Mouse (Mus musculus) midbrain, embryonic 12.5 days (tissue): Measurements from ENCODE around the gene 4933416C03Rik. TPM values are rescaled to one million over a fixed set of nuclear protein-coding genes. Genes with fewer than 3 reads are reported as not detected.

Experiments
- ATAC-seq: fragments of 200-750 bp; cut with Nextera tagmentation; 2 replicates; pipeline ENCODE4 v1.8.0; 2017; ENCODE audit warnings: low read depth, moderate TSS enrichment, moderate library complexity; ENCODE audit not compliant: low FRiP score
- H3K27ac ChIP-seq: fragments of 300-500 bp; sonication (generic); replicated peaks from 2 replicates; pipeline ENCODE4 v1.5.1; 2016; ENCODE audit warnings: mild to moderate bottlenecking
- H3K27me3 ChIP-seq: fragments of 300-500 bp; sonication (generic); 2 replicates; pipeline ENCODE4 v1.6.1; 2016; ENCODE audit warnings: mild to moderate bottlenecking
- H3K36me3 ChIP-seq: fragments of 300-500 bp; sonication (generic); 2 replicates; pipeline ENCODE4 v1.6.1; 2016
- H3K4me1 ChIP-seq: fragments of 300-500 bp; sonication (generic); 2 replicates; pipeline ENCODE4 v1.6.1; 2016
- H3K4me2 ChIP-seq: fragments of 300-500 bp; sonication (generic); replicated peaks from 2 replicates; pipeline ENCODE4 v1.6.1; 2016; ENCODE audit warnings: mild to moderate bottlenecking, moderate library complexity
- H3K4me3 ChIP-seq: fragments of 300-500 bp; sonication (generic); 2 replicates; pipeline ENCODE4 v1.5.1; 2016; ENCODE audit warnings: mild to moderate bottlenecking
- H3K9ac ChIP-seq: fragments of 300-500 bp; sonication (generic); replicated peaks from 2 replicates; pipeline ENCODE4 v1.6.1; 2016; ENCODE audit warnings: mild to moderate bottlenecking, moderate library complexity
- H3K9me3 ChIP-seq: fragments of 300-500 bp; sonication (generic); 2 replicates; pipeline ENCODE4 v1.6.1; 2016; ENCODE audit warnings: mild to moderate bottlenecking
- WGBS: fragments of 180-500 bp; shearing (Covaris S2); methylation state at CpG from one replicate; pipeline ENCODE4 v1.1.7; 2016; 5-methylcytosine and 5-hydroxymethylcytosine counted together
- polyA plus RNA-seq: library from polyadenylated mRNA; unstranded; fragments of >200 nt; fragmentation: Nextera tagmentation; extraction: Ambion mirVana; gene quantifications from 2 replicates; pipeline ENCODE4 v1.2.1, GENCODE M21; 2016

4933416C03Rik gene
- polyA plus RNA-seq = not detected in 2 replicates

GRCm38 (mm10) chr10:116113867-116114474 lies at the start of gene 4933416C03Rik:
4933416C03Rik (minus strand) TSS chr10:116113917.
- H3K4me3 ChIP-seq = no peak within 1 kb of the TSS
- H3K9me3 ChIP-seq = 0 out of 2 replicates have a peak, but pooled peaks cover 3% of the 10 kb centered on the region
- no peak within 1 kb of the TSS for H3K9ac ChIP-seq
- H3K27ac ChIP-seq = no peak within 1 kb of the TSS
- ATAC-seq = no peak
- WGBS = 95% methylated on average over 39 of the region's 39 CpGs
- 0 out of 2 replicates have a peak, but pooled peaks cover 5% of the 10 kb centered on the region for H3K36me3 ChIP-seq
- no peak within 1 kb of the TSS for H3K4me2 ChIP-seq
- H3K4me1 ChIP-seq = no peaks in the 10 kb centered on the region
- H3K27me3 ChIP-seq = no peaks in the 10 kb centered on the region

DNA sequence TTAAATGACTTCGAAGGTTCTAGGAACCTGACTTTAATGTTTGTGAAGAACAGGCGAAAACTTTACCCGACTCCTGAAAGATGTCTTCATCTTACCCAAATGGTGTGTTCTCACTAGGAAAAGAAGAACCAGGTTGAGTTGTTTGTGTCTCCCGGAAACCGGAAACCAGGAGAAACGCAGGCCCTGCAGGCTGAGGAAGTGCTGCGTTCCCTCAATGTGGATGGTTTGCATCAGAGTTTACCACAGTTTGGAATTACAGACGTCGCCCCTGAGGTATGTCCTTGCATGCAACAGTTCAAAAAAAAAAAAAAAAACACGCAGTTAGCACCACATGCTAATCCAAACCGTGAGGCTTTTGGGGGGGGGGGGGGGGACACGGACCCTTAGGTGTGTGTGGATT lies 48.6 kb upstream of the 4933416C03Rik start:
- Histone ChIP-seq H3K36me3 (no peaks in the 10 kb centered on the region), H3K9ac (no peak overlapping the region), H3K27ac (no peak overlapping the region), H3K9me3 (no peaks in the 10 kb centered on the region), H3K4me1 (no peaks in the 10 kb centered on the region), H3K4me3 (no peak overlapping the region), H3K4me2 (no peak overlapping the region), H3K27me3 (no peaks in the 10 kb centered on the region)
- ATAC-seq = no peak
- WGBS = 79% methylated on average over 12 of the region's 12 CpGs

GRCm38 (mm10) chr10:116156699-116157098 lies 43.0 kb upstream of the 4933416C03Rik start:
- 67% methylated on average over 1 of the region's 1 CpGs for WGBS
- no peak for ATAC-seq
- no peaks in the 10 kb centered on the region for H3K36me3 ChIP-seq
- H3K4me1 ChIP-seq = no peaks in the 10 kb centered on the region
- no peak overlapping the region for H3K4me2 ChIP-seq
- H3K9me3 ChIP-seq = no peaks in the 10 kb centered on the region
- H3K27me3 ChIP-seq = no peaks in the 10 kb centered on the region
- no peak overlapping the region for H3K9ac ChIP-seq
- no peak overlapping the region for H3K4me3 ChIP-seq
- H3K27ac ChIP-seq = no peak overlapping the region

GRCm38 (mm10) chr10:116154707-116155106 lies 41.0 kb upstream of the 4933416C03Rik start:
- H3K27me3 ChIP-seq = no peaks in the 10 kb centered on the region
- 80% methylated on average over 5 of the region's 5 CpGs for WGBS
- no peak for ATAC-seq
- no peaks in the 10 kb centered on the region for H3K36me3 ChIP-seq
- H3K4me2 ChIP-seq = no peak overlapping the region
- no peaks in the 10 kb centered on the region for H3K4me1 ChIP-seq
- H3K9ac ChIP-seq = no peak overlapping the region
- no peaks in the 10 kb centered on the region for H3K9me3 ChIP-seq
- no peak overlapping the region for H3K27ac ChIP-seq
- no peak overlapping the region for H3K4me3 ChIP-seq

DNA sequence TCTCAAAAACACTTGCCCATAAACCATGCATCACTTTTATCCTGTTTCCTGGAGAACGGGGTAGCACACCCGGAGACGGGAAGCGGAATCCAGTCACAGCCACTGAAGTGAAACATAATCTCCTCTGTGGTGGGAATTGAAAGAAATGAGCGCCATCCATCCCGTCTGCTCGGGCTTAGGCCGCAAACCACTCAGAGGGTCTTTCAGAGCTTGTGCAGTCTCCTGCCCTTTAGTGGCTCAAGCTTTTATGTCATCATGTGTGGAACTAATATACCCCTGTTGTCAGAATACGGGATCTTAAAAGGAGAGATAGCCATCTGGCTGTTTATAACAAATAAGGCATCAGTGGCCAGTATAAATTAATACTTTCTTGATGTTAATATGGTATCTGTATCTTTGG lies 32.4 kb upstream of the 4933416C03Rik start:
- Histone ChIP-seq H3K27me3 (no peaks in the 10 kb centered on the region), H3K36me3 (no peaks in the 10 kb centered on the region), H3K4me2 (no peak overlapping the region), H3K4me3 (no peak overlapping the region), H3K27ac (no peak overlapping the region), H3K9ac (no peak overlapping the region), H3K9me3 (no peaks in the 10 kb centered on the region), H3K4me1 (no peaks in the 10 kb centered on the region)
- peak; percentile 83 for ATAC-seq
- WGBS = 18% methylated on average over 9 of the region's 9 CpGs

- no peak for ATAC-seq
Observed at GRCm38 (mm10) chr10:116143684-116144083, 30.0 kb upstream of the 4933416C03Rik start.

DNA sequence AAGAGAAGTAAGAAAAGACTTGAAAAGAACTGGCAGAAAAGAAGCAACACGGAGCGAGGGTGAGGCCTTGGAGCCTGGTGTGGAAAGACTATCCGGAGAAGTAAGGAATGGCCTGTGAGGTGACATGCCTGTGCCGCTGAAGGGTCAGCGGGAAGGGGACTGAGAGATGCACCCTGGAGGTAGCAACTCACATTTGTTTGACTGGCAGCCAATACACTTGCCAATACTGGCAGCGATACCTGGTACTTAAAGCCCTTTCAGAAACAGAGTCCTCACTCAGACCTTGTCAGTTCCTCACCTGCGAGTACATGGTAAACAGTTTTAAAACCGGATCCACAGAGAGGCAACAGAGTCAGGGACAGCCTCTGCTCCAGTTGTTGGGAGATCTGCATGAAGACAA lies 26.5 kb upstream of the 4933416C03Rik start:
- Histone ChIP-seq H3K36me3 (no peaks in the 10 kb centered on the region), H3K4me1 (no peaks in the 10 kb centered on the region), H3K9ac (no peak overlapping the region), H3K4me2 (no peak overlapping the region), H3K27me3 (no peaks in the 10 kb centered on the region), H3K4me3 (no peak overlapping the region), H3K27ac (no peak overlapping the region), H3K9me3 (no peaks in the 10 kb centered on the region)
- 94% methylated on average over 8 of the region's 8 CpGs for WGBS
- ATAC-seq = no peak

More at GRCm38 (mm10) chr10:116143684-116144083, 30.0 kb upstream of the 4933416C03Rik start:
- Histone ChIP-seq H3K4me3 (no peak overlapping the region), H3K27ac (no peak overlapping the region), H3K36me3 (no peaks in the 10 kb centered on the region), H3K9ac (no peak overlapping the region), H3K9me3 (no peaks in the 10 kb centered on the region), H3K27me3 (no peaks in the 10 kb centered on the region), H3K4me2 (no peak overlapping the region), H3K4me1 (no peaks in the 10 kb centered on the region)
- 87% methylated on average over 10 of the region's 10 CpGs for WGBS

- ATAC-seq = no peak
- Histone ChIP-seq H3K9me3 (no peaks in the 10 kb centered on the region), H3K9ac (no peak overlapping the region), H3K36me3 (no peaks in the 10 kb centered on the region), H3K4me2 (no peak overlapping the region), H3K27ac (no peak overlapping the region), H3K27me3 (no peaks in the 10 kb centered on the region), H3K4me1 (no peaks in the 10 kb centered on the region), H3K4me3 (no peak overlapping the region)
- WGBS = 88% methylated on average over 2 of the region's 2 CpGs
Observed at GRCm38 (mm10) chr10:116135187-116135586, 21.5 kb upstream of the 4933416C03Rik start.

- Histone ChIP-seq H3K4me3 (no peak overlapping the region), H3K27me3 (no peaks in the 10 kb centered on the region), H3K9ac (no peak overlapping the region), H3K9me3 (no peaks in the 10 kb centered on the region), H3K4me2 (no peak overlapping the region), H3K36me3 (no peaks in the 10 kb centered on the region), H3K27ac (no peak overlapping the region), H3K4me1 (no peaks in the 10 kb centered on the region)
- WGBS = 83% methylated on average over 4 of the region's 4 CpGs
- no peak for ATAC-seq
Observed at GRCm38 (mm10) chr10:116132233-116132632, 18.5 kb upstream of the 4933416C03Rik start.

GRCm38 (mm10) chr10:116131223-116131622 lies 17.5 kb upstream of the 4933416C03Rik start:
- Histone ChIP-seq H3K9ac (no peak overlapping the region), H3K4me2 (no peak overlapping the region), H3K27ac (no peak overlapping the region), H3K9me3 (no peaks in the 10 kb centered on the region), H3K36me3 (no peaks in the 10 kb centered on the region), H3K4me3 (no peak overlapping the region), H3K27me3 (no peaks in the 10 kb centered on the region), H3K4me1 (no peaks in the 10 kb centered on the region)
- 84% methylated on average over 4 of the region's 4 CpGs for WGBS
- ATAC-seq = no peak

GRCm38 (mm10) chr10:116130401-116130800 lies 16.7 kb upstream of the 4933416C03Rik start:
- no peak overlapping the region for H3K4me2 ChIP-seq
- H3K4me3 ChIP-seq = no peak overlapping the region
- no peak for ATAC-seq
- no peaks in the 10 kb centered on the region for H3K27me3 ChIP-seq
- no peaks in the 10 kb centered on the region for H3K9me3 ChIP-seq
- no peaks in the 10 kb centered on the region for H3K4me1 ChIP-seq
- no peak overlapping the region for H3K27ac ChIP-seq
- 75% methylated on average over 3 of the region's 3 CpGs for WGBS
- H3K36me3 ChIP-seq = no peaks in the 10 kb centered on the region
- no peak overlapping the region for H3K9ac ChIP-seq

DNA sequence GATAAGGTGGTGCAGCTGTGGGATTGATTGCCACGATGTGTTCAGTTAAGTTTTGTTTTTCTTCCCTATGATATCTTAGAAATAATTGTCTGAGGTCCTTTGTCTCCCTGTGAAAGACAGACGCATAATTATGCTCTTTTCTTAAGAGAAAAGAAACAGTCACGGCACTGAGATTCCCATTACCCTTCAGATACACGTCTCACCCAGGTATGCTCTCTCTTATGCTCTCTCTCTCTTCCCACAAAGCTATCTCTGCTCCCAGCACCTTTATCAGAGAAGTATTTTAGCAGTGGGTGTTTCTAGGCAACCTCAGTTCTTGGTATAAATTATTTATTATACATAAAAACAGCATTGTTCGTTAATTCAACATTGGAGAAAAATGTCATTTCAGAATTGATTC lies 11.6 kb upstream of the 4933416C03Rik start:
- no peaks in the 10 kb centered on the region for H3K27me3 ChIP-seq

GRCm38 (mm10) chr10:116123808-116124207 lies 10.1 kb upstream of the 4933416C03Rik start:
- H3K9ac ChIP-seq = no peak overlapping the region
- H3K27ac ChIP-seq = no peak overlapping the region
- ATAC-seq = no peak
- H3K9me3 ChIP-seq = no peaks in the 10 kb centered on the region
- no peaks in the 10 kb centered on the region for H3K4me1 ChIP-seq
- H3K36me3 ChIP-seq = no peaks in the 10 kb centered on the region
- no peak overlapping the region for H3K4me3 ChIP-seq
- 97% methylated on average over 2 of the region's 2 CpGs for WGBS
- no peak overlapping the region for H3K4me2 ChIP-seq
- H3K27me3 ChIP-seq = no peaks in the 10 kb centered on the region

More for the DNA sequence above, 11.6 kb upstream of the 4933416C03Rik start:
- Histone ChIP-seq H3K9ac (no peak overlapping the region), H3K4me1 (no peaks in the 10 kb centered on the region), H3K36me3 (no peaks in the 10 kb centered on the region), H3K9me3 (no peaks in the 10 kb centered on the region), H3K4me2 (no peak overlapping the region), H3K27ac (no peak overlapping the region), H3K4me3 (no peak overlapping the region)
- 71% methylated on average over 5 of the region's 5 CpGs for WGBS
- ATAC-seq = no peak
